Mouse (Mus musculus) cerebellum, adult 9-10 months (tissue): ENCODE results near the gene Tnip1.

ENCODE experiments used
- DNase-seq: peaks from one replicate; pipeline ENCODE4 v3.0.0; 2022

Gene Tnip1

DNA sequence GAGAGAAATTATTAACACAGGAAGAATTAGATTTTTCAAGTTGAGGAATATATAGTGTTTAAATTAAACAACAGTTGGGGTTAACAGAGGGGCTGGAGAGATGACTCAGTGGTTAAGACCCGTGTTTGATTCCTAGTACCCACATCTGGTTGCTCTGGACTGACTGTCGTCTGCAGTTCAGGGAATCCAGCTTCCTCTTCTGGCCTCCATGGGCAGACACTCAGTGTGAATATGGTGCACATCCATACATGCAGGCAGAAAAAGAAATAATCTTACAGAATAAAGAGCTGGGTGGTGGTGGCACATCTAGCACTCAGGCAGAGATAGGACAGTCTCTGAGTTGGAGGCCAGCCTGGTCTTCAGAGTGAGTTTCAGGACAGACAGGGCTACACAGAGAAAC is 94.3 kb downstream of the Tnip1 start:
- DNase-seq: no peak

DNA sequence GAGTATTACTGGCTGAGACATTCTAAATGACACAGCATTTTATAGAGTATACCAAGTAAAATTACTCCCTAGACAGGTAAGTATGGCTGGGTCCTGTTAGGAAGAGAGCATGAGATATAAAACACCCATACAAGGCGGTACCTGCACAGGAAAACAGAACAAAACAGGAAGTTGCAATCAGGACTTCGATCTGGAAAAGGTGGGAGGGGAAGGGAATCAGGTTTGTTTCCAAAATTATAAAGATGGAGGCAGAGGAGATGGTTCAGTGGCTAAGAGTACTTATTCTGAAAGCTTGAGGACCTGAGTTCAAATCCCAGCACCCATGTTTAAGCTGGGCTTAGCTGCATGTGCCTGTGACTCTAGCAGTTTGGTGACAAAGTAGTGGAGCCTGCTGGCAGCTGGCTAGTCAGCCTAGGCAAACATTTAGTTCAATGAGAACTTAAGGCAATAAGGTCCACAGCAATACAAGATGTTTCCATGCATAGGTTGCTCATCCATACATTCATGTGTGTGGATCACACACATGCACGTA is 94.7 kb downstream of the Tnip1 start:
- DNase-seq: peak; percentile 32

DNA sequence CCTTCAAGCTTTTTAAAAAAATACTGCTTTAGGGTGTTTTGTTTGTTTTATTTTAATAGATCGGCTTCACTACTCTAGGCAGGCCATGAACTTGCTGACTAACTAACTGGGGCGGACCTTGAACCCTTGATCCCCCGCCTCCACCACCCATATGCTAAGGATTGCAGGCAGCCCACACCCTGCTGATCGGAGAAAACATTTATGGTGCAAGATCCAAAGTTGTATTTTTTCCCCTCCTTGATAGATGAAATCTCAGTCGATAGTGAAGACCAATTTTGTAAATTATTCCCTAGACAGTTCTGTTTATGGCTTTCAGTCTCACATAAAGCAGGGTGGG is 95.7 kb downstream of the Tnip1 start:
- peak; percentile 53 for DNase-seq

DNA sequence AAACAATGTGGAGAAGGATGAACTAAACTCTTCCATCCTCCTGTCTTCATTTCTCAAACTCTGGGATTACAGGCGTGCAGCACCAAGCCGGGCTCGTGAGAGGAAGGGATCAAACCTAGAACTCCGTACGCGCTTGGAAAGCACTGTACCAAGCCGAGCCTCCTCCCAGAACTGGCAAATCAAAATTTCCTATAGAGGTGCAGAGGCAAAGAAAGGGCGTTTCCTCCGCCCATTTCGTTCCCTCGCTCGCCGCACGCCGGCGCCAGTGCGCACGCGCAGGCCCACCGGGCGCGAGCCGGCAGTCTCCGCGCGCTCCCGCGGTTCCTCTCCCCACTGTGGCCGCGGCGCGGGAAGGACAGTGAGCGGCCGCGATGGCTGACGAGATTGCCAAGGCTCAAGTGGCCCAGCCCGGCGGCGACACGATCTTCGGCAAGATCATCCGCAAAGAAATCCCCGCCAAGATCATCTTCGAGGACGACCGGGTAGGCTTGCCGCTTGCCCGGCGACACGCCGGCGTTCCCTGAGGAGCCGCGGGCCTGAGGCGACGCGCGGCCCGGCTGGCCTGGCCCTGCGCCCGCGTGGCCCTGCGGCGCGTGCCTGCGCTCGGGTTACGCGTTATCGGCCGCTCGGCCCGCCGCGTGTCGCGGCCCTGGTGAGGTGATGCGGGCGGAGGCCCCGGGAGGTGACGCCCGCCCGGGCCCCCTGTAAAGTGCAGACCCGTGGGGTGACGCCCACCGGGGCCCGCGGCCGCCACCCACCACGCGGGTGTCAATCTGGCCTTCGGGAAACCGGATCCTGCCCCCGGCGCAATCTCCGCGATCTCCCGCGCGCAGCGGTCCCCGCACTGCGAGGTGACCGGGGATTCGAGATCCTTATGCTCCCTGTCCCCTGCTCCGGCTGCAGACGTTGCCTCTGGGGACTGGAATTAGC is 96.3 kb downstream of the Tnip1 start, which contains the start of gene Hint1:
Gene Hint1, plus strand, starts transcription at position 265 of the 930 bp plus-strand sequence.
- DNase-seq: peak; percentile 95

DNA sequence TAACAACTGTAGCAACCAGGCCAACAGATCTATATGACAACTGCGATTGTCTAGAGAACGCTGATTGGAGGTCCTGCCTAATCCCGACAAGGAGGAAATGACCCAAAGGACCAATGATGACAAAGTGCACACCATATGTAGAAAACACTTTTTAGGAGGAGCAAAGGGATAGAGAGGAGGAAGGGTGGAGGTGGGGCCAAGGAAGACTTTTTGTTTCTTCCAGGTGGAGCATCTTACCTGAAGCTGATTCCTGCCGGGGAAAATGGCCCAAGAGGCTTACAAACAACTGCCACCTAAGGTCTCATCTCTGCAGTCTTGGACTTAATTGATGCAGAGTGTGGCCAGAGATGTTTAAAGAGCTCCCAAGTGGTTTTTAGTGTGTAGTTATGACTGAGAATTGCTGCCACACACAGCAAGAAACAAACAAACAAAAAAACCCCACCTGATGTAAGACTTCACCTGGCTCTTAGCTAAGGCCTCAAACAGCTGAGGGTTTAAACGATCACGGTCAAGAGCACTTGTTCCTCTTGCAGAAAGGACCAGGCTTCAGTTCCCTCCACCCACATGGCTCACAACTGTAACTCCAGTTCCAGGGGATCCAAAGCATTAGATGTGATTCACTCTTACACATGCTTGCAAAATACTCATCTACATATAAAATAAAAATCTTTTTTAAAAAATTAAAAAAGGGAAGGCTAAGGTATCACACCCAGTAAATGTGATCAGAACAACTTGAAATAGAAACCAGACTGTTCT is 97.2 kb downstream of the Tnip1 start:
- peak; percentile 45 for DNase-seq

DNA sequence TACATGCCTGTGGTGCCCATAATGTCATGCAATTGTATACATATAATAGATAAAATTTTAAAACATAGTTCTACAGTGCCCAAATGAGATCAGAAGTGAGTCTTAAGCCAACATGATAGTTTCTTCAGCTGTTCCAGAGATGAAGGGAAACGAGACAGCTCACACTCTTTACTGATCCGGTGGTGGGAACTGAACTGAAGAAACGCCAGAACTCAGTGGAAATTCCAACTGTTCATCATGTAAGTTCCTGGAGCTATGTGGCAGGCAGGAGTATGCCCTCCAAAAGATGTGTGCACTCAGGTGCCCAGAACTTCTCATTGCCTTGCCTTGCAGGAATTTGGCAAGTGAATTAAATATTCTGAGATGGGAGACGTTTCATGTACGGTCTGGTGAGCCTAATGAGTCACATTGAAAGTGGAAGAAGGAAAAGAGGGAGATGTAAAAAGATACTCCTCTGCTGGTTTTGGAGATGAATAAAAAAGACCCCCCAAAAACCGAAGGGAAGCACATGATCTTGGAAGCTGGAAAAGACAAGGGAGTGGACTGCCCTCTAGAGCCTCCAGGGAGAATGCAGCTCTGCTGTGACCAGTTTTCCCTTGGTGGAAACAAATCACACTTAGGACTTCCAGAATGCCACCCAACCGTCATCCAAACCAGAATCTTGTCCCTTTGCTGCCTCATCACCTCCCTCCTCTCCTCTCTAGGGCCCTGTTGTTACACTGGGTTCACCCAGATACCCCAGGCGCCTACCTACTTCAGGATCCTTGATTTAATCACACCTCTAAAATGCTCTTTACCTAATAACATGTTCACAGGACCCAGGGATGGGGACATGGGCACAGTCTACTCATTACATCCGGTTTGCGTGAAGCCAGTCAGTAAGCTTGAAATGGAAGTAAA is 99.8 kb downstream of the Tnip1 start:
- DNase-seq: peak; percentile 69

DNA sequence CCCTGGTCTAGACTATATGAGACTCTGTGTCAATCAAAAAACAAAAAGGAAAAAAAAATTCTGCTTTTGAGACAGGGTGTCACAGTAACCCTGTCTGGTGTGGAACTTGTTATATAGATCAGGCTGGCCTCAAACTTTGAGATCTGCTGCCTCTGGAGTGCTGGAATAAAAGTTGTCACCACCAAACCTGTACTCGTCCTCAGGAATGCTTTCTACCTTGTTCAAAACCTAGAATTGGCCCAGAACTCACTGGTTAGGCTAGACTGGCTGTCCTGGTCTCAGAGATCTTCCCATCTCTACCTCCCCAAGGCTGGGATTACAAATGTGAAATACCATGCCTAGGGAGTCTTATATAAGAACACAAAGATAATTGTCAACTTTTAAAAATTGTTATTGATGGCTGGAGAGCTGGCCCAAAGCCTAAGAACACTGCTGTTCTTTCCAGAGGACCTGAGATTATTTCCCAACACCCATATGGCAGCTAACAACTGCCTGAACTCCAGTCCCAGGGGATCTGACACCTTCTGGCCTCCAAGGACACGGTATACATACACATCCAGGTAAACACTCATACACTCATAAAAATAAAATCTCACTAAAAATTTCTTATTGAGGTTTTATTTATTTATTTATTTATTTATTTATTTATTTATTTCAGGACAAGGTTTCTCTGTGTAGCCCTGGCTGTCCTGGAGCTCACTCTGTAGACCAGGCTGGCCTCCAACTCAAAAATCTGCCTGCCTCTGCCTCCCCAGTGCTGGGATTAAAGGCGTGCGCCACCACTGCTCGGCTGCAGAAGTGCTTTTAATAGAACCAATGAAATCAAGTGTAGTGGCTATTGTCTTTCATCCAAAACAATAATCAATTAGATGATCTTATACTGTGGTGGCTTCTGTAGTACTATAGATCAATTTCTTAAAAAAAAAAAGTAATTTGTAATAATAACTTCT is 101.0 kb downstream of the Tnip1 start:
- peak; percentile 52 for DNase-seq
